Mouse (Mus musculus) cerebellum, adult 9-11 months (tissue): ENCODE results near the gene Hes7.

Experiments
- DNase-seq: peaks from one replicate; pipeline ENCODE4 v3.0.0; 2022

Gene Hes7

DNA sequence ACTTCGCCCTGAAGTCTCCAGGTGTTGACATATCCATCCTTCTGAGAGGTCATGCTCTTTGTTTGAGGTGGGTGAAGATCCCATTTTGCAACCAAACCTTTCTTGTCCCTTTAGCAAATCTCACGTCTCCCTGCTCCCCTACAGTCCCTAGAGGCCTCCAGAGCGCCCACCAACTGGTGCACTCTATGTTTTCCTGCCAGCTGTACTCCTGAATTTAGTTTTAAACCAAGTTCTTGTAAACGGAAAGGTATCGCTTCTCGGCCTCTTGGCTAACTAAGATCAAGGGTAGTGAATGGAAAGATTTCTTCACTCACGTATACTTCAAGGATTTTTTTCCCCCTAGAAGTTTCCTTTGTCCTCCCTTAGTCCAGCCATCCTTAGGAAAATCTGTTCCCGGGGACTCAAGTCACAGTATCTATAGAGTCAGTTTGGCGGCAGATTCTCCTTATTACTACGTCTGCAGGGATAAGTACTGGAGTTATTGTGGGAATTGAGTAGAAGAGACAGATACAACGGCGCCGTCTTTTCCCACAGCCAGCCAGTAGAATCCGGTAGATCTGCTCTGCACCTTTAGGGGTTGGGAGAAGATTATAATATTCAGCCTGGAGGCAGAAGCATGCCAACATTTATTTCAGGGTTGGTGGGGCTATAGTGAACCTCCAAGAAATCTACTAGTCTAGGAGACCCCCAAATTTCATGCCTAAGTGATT lies 603 bp upstream of the Hes7 start:
- DNase-seq = peak; percentile 51

DNA sequence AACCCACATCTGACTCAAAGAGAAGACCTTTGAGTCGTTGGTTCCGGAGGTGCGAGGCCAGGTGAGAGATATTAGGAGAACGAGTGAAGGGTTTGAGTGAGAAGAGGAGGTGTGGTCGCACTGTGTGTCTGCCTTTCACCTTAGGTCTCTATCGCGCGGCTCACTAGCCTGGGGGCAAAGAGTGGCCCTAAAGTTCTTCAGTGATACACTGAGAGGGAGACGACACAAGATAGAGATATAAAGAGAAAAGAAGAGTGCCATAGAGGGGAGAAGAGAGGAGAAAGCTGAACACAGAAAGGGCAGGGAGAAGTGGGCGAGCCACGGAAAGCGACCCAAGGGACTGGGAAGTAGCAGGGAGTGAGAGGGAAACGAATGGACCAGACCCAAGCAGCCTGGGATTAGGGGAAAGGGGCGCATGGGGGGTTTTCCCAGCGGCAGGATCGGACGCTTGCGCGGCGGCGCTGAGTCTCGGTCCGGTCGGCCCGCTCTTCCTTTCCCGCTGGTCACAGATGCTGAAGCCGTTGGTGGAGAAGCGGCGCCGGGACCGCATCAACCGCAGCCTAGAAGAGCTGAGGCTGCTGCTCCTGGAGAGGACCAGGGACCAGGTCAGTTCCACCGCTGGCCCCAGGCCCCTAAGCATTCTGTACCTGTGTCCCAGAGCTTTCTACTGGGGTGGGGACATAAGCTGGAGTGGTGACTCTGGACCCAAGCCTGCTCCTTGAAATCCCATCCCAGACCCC lies 967 bp downstream of the Hes7 start:
- DNase-seq = peak; percentile 61

DNA sequence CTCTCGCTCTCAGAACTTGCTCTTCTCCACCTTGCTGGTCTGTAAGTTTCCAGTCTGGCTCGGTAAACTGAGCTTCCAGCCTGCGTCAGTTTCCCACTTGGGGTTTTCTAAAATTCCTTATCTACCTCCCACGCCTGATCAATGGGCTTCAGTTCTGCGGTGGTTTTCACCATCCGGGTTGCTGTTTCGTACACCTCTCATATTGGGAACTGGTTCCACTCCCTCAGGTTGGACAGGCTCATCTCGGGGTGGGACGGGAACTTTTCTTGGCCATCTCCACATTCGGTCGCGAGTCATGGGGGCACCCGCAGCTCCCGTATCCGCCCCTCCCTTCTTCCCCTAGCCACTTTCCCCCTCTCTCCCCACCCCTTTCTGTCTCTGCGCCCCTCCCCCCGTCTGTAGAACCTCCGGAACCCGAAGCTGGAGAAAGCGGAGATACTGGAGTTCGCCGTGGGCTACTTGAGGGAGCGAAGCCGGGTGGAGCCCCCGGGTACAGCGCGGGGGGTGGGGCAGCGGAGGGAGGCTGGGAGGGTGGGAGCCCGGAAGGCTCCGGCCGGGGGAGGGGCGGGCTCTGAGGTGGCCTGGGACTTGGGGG lies 1.6 kb downstream of the Hes7 start:
- no peak for DNase-seq

DNA sequence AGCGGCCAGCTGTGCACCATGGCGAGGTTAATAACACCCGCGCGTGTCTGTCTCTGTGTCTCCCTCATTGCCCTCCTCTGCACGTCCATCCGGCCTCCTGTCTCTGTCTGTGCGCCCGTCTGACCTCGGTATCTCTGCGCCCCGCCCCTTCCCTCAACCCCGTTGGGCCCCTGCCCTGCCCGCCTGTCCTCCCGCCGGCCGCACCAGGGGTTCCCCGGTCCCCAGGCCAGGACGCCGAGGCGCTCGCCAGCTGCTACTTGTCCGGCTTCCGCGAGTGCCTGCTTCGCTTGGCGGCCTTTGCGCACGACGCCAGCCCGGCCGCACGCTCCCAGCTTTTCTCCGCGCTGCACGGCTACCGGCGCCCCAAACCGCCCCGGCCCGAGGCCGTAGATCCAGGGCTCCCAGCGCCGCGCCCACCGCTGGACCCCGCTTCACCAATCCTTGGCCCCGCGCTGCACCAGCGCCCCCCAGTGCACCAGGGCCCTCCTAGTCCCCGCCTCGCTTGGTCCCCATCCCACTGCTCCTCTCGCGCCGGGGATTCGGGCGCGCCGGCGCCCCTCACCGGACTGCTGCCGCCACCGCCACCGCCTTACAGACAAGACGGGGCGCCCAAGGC lies 2.2 kb downstream of the Hes7 start, which contains the start of gene 9130213A22Rik:
9130213A22Rik (minus strand) TSS at position 254 of the 616 bp plus-strand sequence.
- DNase-seq = peak; percentile 87

DNA sequence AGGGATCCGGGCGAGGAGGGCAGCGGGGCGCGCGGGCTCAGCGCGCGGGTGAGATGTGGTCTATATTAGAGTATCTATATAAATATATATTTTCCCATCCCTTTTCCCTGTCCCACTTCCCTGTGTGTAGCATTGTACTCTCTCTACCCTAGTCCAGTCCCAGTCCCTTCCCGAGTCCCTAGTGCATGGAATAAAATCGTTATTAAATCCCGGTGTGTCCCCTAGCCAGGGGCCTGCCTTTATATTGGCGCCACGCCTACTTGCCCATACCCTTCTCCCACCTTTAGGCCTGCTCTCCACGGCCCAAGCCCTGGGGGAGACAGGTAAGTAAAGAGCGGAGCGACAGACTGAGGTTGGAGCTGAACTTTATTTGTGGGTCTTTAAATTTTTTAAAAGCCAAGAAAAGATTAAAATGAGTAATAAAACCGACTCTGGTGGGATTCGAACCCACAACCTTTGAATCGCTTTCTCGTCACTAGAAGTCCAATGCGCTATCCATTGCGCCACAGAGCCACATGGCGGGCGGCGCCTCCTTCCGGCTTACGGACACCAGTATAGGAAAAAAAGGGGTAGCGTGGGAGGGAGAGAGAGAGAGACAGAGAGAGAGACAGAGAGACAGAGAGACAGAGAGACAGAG lies 3.0 kb downstream of the Hes7 start:
- DNase-seq = peak; percentile 94

DNA sequence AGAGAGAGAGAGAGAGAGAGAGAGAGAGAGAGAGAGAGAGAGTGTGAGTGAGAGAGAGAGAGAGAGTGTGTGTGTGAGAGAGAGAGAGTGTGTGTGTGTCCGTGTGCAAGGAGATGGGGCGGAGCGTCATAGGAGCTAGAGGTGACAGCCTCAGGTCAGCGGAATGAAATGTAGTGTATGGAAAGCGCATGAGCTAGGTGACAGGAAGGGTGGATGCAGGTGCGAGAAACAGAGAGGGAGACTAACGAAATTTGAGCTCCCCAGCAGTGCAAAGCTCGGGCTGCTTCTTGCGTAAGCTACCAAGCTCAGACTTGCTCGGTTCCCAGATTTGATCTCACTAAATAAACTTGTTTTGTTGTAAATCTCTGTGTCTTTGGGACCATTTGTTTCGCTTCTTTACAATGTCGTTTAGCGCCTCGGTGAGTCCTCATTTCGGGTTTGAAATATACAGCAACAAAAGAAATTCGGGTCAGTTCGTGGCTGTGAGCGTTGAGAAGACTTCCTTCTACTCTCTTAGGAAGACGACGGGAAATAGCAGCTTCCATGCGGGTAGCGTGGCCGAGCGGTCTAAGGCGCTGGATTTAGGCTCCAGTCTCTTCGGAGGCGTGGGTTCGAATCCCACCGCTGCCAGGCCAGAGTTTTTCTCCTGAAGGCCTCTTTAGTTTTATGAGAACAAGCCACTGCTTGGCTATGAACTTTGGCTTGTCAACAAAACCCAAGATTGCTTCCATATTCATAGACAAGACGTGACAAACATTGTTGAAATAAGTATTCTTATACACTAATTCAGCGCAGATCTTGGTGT lies 3.7 kb downstream of the Hes7 start:
- DNase-seq = peak; percentile 88

DNA sequence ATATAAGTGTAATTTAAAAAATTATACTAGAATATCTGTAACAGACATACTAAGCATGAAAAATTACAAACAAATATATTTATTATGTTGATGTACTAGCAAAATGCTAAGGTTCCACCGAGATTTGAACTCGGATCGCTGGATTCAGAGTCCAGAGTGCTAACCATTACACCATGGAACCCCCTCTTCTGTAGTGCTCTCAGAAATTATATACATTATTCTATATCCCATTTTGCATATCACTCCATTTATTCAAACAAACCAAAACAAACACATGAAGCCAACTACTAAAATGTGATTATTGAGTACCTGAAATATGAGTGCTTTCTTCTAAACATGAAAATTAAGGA lies 4.3 kb downstream of the Hes7 start:
- DNase-seq = peak; percentile 69

DNA sequence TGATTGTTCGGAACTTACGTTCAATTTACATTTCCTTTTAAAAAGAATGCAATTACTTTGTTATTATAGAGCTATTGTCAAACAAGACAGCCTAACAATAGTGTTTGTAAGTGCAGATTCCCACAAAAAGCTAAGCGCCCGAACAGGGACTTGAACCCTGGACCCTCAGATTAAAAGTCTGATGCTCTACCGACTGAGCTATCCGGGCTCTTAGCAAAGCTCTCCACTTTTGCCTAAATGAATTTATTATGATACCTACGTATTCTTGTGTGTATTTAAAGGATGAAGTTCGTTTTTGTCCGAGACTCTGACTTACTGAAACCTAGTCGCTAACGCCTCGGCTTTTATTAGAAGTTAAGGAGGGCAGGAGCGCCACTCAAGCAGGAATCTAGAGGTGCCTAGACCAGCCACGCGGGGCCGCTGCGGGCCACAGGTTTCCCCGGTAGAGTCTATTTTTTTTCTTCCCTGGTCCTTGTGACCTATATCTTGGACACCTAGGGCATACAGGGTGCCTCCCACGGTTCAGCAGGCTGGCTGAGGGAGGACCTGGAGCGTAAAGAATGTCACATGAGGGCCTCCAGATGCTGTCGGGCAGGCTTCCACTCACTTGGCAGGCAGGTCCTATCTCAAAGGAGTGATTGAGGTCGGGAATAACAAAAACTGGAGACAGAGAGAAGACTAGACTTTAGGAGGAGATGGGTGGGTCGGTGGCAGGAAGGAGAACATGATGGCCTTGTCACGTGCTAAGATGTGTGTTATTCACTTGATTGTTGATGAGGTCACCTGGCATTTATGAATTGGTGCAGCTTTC lies 5.0 kb downstream of the Hes7 start:
- DNase-seq = peak; percentile 92

DNA sequence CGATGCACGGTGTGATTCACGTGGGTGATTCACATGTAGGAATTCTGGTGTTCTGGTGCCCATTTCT lies 5.5 kb downstream of the Hes7 start, which contains the start of gene Aloxe3:
Aloxe3 (plus strand) TSS at position 45 of the 67 bp plus-strand sequence.
- DNase-seq = no peak

DNA sequence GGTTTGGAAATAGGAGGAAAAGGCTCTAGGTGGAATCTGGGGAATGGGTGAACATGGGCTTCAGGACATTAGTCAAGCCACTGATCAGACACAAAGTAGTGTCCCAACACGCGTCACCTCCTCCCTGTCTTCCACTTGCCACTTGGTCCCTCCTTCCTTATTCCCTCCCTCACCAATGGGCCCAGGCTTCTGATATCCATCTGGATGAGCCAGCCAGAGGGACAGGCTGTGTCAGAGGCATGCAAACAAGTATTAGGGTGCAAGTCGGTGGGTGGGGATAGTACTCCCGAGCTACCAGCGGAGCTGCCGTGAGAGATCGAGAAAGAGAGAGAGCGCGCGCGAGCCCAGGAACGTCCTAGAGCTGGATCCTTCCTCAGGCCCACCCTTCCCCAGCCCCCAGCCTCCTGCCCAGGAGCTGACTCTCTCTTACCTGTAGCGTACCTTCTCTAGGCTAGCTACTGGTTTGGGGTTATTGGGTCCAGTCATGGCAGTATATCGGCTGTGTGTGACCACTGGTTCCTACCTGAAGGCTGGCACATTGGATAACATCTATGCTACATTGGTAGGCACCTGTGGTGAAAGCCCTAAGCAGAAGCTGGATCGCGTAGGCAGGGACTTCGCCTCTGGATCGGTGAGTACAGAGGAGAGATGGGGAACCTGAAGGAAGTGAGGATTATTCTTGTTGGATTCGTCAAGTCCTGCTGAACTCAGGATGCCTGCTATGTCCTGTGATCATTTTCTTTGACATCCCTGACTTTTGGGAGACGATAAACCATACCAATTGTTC lies 5.9 kb downstream of the Hes7 start:
- peak; percentile 79 for DNase-seq

DNA sequence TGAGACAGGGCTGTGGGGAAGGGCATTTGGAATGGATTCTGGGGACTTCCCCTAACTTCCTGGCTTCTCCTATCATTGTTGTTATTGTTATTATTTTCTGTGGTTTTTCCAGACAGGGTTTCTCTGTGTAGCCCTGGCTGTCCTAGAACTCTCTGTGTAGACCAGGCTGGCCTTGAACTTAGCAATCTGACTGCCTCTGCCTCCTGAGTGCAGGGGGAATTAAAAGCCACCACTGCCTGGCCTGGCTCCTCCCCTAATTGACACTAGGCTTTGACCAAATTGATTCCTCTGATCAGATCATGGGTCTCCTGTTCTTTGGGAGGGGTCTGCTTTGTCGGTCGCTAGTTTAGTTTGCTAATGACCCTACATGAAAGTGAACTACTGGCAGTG lies 6.5 kb downstream of the Hes7 start:
- no peak for DNase-seq

DNA sequence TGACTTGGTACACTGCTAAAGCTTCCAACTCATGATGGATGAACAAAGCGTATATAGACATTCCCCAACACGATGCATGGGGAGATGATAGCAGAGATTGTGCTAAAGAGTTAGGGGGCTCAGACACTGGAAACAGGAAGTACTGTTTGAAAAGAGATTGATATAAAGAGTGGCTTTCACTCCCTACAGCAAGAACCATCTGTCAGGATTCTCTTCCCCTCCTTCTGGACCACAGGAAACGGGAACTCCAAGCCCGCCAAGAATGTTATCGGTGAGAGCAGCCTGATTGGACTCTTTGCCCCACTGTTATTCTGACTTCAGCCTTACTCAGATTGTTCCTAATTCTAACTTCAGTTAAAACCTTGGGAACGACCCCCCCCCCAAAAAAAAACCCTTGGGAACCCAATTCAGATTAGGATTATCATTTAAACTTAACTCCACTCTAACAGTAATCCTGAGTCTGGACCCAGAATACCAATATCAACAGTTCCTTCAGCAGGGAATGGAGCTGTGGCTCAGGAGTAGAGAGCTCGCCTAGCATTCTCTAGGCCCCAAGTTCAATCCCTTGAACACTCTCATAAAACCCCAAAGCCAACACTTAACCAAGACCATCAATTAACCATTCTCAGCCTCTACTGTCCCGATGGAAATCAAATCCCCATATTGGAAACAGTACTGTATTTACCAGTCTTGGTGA lies 8.4 kb downstream of the Hes7 start:
- DNase-seq = no peak

DNA sequence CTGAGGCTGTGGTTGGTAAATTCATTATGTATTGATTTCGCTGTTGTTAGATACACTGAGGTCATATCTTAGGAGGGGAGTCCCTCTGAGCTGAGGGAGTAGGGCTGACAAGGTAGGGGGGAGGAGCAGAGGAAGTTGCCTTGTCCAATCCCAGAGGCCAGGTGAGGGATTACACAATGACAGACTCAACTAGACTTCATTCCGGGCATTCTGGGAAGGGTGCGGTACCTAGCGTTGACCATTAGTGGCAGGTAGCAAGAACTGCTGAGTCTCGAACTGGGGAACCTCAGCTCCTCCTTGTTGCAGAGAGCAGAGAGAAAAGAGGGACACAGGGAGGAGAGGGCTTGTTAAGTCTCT lies 13.3 kb downstream of the Hes7 start:
- DNase-seq = no peak

DNA sequence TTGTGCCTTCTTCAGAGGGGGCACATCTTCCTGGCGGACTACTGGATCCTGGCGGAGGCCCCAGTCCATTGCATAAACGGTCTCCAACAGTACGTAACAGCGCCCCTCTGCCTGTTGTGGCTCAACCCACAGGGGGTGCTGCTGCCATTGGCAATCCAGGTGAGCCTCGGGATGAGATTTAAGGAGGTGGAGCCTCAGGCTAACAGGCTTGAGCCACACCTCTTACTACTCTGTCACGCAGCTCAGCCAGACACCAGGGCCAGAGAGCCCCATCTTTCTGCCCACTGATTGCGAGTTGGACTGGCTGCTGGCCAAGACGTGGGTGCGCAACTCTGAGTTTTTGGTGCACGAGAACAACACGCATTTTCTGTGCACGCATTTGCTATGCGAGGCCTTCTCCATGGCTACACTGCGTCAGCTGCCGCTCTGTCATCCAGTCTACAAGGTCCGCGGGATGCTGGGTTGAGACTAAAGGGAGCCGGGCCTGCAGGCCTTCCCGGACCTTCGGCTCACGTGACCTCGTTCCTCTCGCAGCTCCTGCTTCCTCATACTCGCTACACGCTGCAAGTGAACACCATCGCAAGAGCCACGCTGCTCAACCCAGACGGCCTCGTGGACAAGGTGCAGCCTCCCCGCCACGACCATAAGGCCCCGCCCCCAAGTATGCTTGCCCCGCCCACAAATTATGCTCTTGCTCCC lies 13.9 kb downstream of the Hes7 start:
- peak; percentile 86 for DNase-seq

DNA sequence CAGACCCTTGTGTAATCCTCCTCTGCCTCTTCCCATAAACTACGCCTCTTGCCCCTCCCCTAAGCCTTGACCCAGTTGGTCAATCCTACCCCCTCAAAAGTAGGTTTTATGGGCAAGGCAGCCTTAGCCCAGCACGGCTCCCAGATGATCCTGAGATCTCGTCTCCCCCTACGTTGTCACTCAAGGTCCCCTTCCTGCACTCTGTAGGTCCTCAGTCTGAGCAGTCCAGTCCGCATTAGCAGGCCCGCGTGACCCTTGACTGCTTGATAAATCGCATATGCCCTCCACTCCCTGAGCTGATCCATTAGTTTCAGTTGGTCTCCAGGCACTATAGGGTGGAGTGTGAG lies 14.4 kb downstream of the Hes7 start:
- DNase-seq = no peak

DNA sequence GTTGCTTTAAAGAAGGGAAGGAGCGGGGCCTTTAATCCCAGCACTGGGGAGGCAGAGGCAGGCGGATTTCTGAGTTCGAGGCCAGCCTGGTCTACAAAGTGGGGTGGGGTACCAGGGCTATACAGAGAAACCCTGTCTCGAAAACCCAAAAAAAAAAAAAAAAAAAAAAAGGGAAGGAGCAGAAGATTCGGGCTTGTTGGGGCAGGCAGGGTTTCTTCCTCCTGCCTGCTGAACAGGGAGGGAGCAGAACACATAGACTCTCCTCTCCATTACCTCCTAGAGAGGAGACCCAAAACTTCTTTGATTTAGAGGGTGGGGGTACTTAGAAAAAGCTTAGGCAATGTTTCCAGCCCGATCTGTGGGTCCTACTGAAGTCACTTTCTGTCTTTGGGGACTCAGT lies 15.2 kb downstream of the Hes7 start:
- DNase-seq = no peak

DNA sequence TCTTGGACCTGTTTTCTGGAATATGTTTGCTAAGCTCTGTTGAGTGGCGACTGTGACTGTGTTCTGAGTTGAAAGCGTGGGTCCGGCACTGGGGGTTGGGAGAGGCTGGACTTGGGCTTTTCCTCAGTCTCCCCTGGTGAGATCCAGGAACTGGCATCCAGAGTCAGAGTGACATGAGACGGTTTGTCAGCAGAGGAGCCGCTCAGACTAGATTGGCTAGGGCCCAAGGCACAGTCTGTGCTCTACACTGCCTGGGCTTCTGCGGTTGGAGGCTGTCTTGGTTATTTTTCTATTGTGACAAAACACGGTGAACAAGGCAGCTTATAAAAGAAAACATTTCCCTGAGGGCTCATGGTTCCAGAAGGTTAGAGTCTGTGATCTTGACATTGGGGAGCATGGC lies 27.3 kb downstream of the Hes7 start:
- no peak for DNase-seq

DNA sequence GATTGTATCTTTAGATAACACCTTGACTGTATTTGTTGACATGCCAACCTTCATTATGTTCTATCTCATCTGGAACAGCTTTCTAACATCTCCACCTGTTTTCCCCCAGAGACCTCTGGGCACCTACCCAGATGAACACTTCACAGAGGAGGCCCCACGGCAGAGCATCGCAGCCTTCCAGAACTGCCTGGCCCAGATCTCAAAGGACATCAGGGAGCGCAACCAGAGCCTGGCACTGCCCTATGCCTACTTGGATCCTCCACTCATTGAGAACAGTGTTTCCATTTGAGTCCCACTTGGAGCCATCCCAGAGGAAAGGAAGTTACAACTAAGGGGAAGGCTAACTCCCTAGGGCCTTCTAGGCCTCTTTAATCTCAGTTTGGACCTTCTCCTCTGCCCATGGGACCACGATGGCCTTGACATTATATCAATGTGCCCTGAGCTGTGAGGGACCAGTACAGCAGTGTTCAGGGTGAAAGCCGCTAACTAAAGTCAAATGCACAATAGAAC lies 28.3 kb downstream of the Hes7 start:
- DNase-seq = no peak

DNA sequence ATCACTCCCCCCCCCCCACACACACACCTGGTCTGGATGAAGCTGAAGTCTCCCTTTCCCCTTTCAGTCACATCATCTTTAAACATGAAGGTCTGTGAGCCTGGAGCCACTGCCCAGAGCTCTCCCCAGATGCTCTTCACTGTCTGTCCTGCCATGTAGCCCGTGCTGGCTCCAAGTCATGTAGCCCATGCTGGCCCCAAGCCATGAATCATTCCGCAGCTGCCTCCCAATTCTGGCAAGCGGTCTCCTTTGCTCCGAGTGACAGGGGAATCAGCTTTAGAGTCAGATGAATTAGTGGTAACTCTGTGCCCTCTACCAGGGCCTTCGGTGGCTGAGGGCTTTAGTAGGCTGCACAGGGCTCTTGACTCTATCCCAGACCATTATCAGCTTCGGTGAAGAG lies 29.5 kb downstream of the Hes7 start:
- DNase-seq = peak; percentile 23

DNA sequence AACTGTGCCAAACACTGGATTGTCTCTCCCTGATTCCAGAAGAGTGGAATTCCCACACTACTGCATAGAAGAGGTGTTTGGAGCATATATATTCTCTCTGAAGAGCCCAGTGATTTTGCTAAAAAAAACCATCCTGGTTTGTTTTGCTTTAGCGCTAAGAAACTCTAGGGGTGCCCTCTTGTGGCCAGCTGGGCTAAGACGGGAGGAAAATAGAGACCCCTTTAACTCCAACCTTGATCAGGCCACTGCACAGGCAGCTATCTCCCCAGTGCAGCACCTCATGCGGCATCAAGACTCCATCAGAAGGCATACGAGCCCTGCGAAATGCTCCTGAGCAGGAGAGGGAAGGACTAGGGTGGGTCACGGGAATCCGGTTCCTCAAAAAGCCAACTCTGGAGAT lies 30.2 kb downstream of the Hes7 start:
- peak; percentile 73 for DNase-seq
